Mouse (Mus musculus): ENCODE measurements around the gene Tab1. TPM values are rescaled to one million over a fixed set of nuclear protein-coding genes. Genes with fewer than 3 reads are reported as not detected.

The Tab1 gene
- polyA plus RNA-seq, 2 experiments: 34.6 to 43.1 TPM

- Histone ChIP-seq H3K36me3 (ENCODE audit: control insufficient read depth, insufficient read depth, low read length) (no peaks in the 10 kb centered on the region), H3K27ac (replicated peaks; ENCODE audit: low read depth, low read length) (no peak overlapping the region), H3K4me1 (ENCODE audit: control insufficient read depth, insufficient read depth, low read length) (no peaks in the 10 kb centered on the region), H3K4me3 (replicated peaks; ENCODE audit: low read length) (no peak overlapping the region), H3K27me3 (ENCODE audit: control insufficient read depth, insufficient read depth, low read length) (no peaks in the 10 kb centered on the region), H3K9ac (ENCODE audit: low read depth, low read length, severe bottlenecking) (no peak overlapping the region), H3K4me2 (replicated peaks; ENCODE audit: low read depth, low read length, severe bottlenecking) (no peak overlapping the region), H3K9me3 (ENCODE audit: control insufficient read depth, low read length) (no peaks in the 10 kb centered on the region)
- no peak for ATAC-seq (ENCODE audit: low FRiP score, low read depth)
- DNase-seq (ENCODE audit: low spot score): no peak
- TF ChIP-seq POLR2A (IDR thresholded peaks at IDR 0.05; ENCODE audit: borderline replicate concordance, extremely low read depth, insufficient read depth, insufficient read length): no peak
- 69% methylated on average over 12 of the region's 12 CpGs for WGBS
These were observed 27.2 kb upstream of the Tab1 start for GRCm38 (mm10) chr15:80105490-80106410.

GRCm38 (mm10) chr15:80107143-80107542 is 25.8 kb upstream of the Tab1 start:
- H3K27ac ChIP-seq (replicated peaks; ENCODE audit: low read depth, low read length): no peak overlapping the region
- no peaks in the 10 kb centered on the region for H3K36me3 ChIP-seq (ENCODE audit: control insufficient read depth, insufficient read depth, low read length)
- H3K4me3 ChIP-seq (replicated peaks; ENCODE audit: low read length): no peak overlapping the region
- H3K4me2 ChIP-seq (replicated peaks; ENCODE audit: low read depth, low read length, severe bottlenecking): no peak overlapping the region
- no peaks in the 10 kb centered on the region for H3K27me3 ChIP-seq (ENCODE audit: control insufficient read depth, insufficient read depth, low read length)
- no peak for TF ChIP-seq POLR2A (IDR thresholded peaks at IDR 0.05; ENCODE audit: borderline replicate concordance, extremely low read depth, insufficient read depth, insufficient read length)
- H3K9me3 ChIP-seq (ENCODE audit: control insufficient read depth, low read length): no peaks in the 10 kb centered on the region
- H3K9ac ChIP-seq (ENCODE audit: low read depth, low read length, severe bottlenecking): no peak overlapping the region
- ATAC-seq (ENCODE audit: low FRiP score, low read depth): no peak
- H3K4me1 ChIP-seq (ENCODE audit: control insufficient read depth, insufficient read depth, low read length): no peaks in the 10 kb centered on the region
- DNase-seq (ENCODE audit: low spot score): no peak
- whole genome bisulfite sequencing: 87% methylated on average over 8 of the region's 8 CpGs

GRCm38 (mm10) chr15:80107575-80107974 is 25.4 kb upstream of the Tab1 start:
- Histone ChIP-seq H3K4me1 (ENCODE audit: control insufficient read depth, insufficient read depth, low read length) (no peaks in the 10 kb centered on the region), H3K9ac (ENCODE audit: low read depth, low read length, severe bottlenecking) (no peak overlapping the region), H3K27me3 (ENCODE audit: control insufficient read depth, insufficient read depth, low read length) (no peaks in the 10 kb centered on the region), H3K4me2 (replicated peaks; ENCODE audit: low read depth, low read length, severe bottlenecking) (no peak overlapping the region), H3K27ac (replicated peaks; ENCODE audit: low read depth, low read length) (no peak overlapping the region), H3K9me3 (ENCODE audit: control insufficient read depth, low read length) (no peaks in the 10 kb centered on the region), H3K4me3 (replicated peaks; ENCODE audit: low read length) (no peak overlapping the region), H3K36me3 (ENCODE audit: control insufficient read depth, insufficient read depth, low read length) (no peaks in the 10 kb centered on the region)
- WGBS: 94% methylated on average over 3 of the region's 3 CpGs
- DNase-seq (ENCODE audit: low spot score) (no peak), ATAC-seq (ENCODE audit: low FRiP score, low read depth) (no peak)
- no peak for TF ChIP-seq POLR2A (IDR thresholded peaks at IDR 0.05; ENCODE audit: borderline replicate concordance, extremely low read depth, insufficient read depth, insufficient read length)

- DNase-seq (ENCODE audit: low spot score) (no peak), ATAC-seq (ENCODE audit: low FRiP score, low read depth) (no peak)
- Histone ChIP-seq H3K9me3 (ENCODE audit: control insufficient read depth, low read length) (no peaks in the 10 kb centered on the region), H3K36me3 (ENCODE audit: control insufficient read depth, insufficient read depth, low read length) (no peaks in the 10 kb centered on the region), H3K4me1 (ENCODE audit: control insufficient read depth, insufficient read depth, low read length) (no peaks in the 10 kb centered on the region), H3K4me2 (replicated peaks; ENCODE audit: low read depth, low read length, severe bottlenecking) (no peak overlapping the region), H3K27me3 (ENCODE audit: control insufficient read depth, insufficient read depth, low read length) (no peaks in the 10 kb centered on the region), H3K4me3 (replicated peaks; ENCODE audit: low read length) (no peak overlapping the region), H3K9ac (ENCODE audit: low read depth, low read length, severe bottlenecking) (no peak overlapping the region), H3K27ac (replicated peaks; ENCODE audit: low read depth, low read length) (no peak overlapping the region)
- WGBS: 80% methylated on average over 12 of the region's 12 CpGs
- TF ChIP-seq POLR2A (IDR thresholded peaks at IDR 0.05; ENCODE audit: borderline replicate concordance, extremely low read depth, insufficient read depth, insufficient read length): no peak
These were observed 21.5 kb upstream of the Tab1 start for GRCm38 (mm10) chr15:80111436-80111835.

GRCm38 (mm10) chr15:80112499-80112898 is 20.4 kb upstream of the Tab1 start:
- WGBS: 53% methylated on average over 2 of the region's 2 CpGs
- no peaks in the 10 kb centered on the region for H3K4me1 ChIP-seq (ENCODE audit: control insufficient read depth, insufficient read depth, low read length)
- H3K4me2 ChIP-seq (replicated peaks; ENCODE audit: low read depth, low read length, severe bottlenecking): no peak overlapping the region
- no peaks in the 10 kb centered on the region for H3K27me3 ChIP-seq (ENCODE audit: control insufficient read depth, insufficient read depth, low read length)
- H3K9me3 ChIP-seq (ENCODE audit: control insufficient read depth, low read length): no peaks in the 10 kb centered on the region
- no peak for TF ChIP-seq POLR2A (IDR thresholded peaks at IDR 0.05; ENCODE audit: borderline replicate concordance, extremely low read depth, insufficient read depth, insufficient read length)
- H3K9ac ChIP-seq (ENCODE audit: low read depth, low read length, severe bottlenecking): no peak overlapping the region
- ATAC-seq (ENCODE audit: low FRiP score, low read depth) (no peak), DNase-seq (ENCODE audit: low spot score) (no peak)
- no peaks in the 10 kb centered on the region for H3K36me3 ChIP-seq (ENCODE audit: control insufficient read depth, insufficient read depth, low read length)
- H3K27ac ChIP-seq (replicated peaks; ENCODE audit: low read depth, low read length): no peak overlapping the region
- no peak overlapping the region for H3K4me3 ChIP-seq (replicated peaks; ENCODE audit: low read length)

All from limb, embryonic 14.5 days (tissue).